In the genomic region with DNA sequence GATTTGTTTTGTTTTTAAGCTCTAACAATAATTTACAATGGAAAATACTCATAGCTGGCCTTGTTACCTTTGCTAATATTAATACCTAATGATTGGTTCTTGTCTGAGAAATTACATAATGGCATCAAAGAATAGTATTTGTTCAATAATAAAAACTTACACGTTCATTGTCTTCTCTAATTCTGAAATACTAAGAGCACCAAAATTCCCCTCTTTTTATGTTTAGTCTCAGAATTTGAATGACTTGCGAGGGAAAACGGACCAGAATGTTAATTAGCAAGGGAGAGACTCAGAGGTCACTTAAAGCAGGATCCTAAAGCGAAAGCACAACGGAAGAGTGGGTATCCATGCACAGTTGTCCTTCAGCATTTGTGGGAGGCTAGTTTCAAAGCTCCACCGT, we compare ENCODE assay signal across 19 mouse cellular contexts.
DNase-seq lines count a peak whose midpoint lies in the region; ATAC-seq and TF ChIP-seq lines count a peak whose summit lies in the region.
"Had no signal": no experiment of that assay in that cellular context is flagged by ENCODE, and none has a peak within 500 bp of the region (broad histone marks: within the 10 kb centered on the region; RNA-seq: fewer than 3 reads in every experiment).

No protein-coding gene starts in this region.

- H3K4me3 ChIP-seq in forebrain, embryonic 15.5 days = no peak overlapping the region
- H3K4me3 ChIP-seq in forebrain, postnatal 0 days (ENCODE audit: low read depth, low read length) = no peak overlapping the region
- no peak overlapping the region for H3K4me3 ChIP-seq in left cerebral cortex, adult 2 months
- peak overlapping the region in 2 of 3 experiments; percentile 17 to 19 for H3K4me3 ChIP-seq in CH12.LX (replicated peaks in 1 of 3; ENCODE audit: low read depth in 2 of 3, low read length in 2 of 3, poor library complexity in 1 of 3)
- H3K4me3 ChIP-seq: embryonic facial prominence, embryonic 10.5 days; embryonic facial prominence, embryonic 12.5 days; forebrain, embryonic 13.5 days had no signal

- dilution Hi-C loops in CH12.LX (cut with MboI; ENCODE audit: extremely low pct_ligation_motif_present, extremely low pct_unique_long_range_greater_than_20kb, low sequenced_read_pairs) = no loop called here

- no peak overlapping the region for H3K4me2 ChIP-seq in forebrain, embryonic 15.5 days (replicated peaks)
- no peak overlapping the region for H3K4me2 ChIP-seq in forebrain, postnatal 0 days (ENCODE audit: low read depth)
- peak overlapping the region; percentile 65 for H3K4me2 ChIP-seq in CH12.LX (ENCODE audit: insufficient read depth, low read depth, poor library complexity, severe bottlenecking)
- H3K4me2 ChIP-seq: embryonic facial prominence, embryonic 12.5 days; forebrain, embryonic 13.5 days had no signal

- no peak overlapping the region for H3K9ac ChIP-seq in forebrain, embryonic 15.5 days (replicated peaks)
- H3K9ac ChIP-seq in forebrain, postnatal 0 days = no peak overlapping the region
- peak overlapping the region; percentile 49 for H3K9ac ChIP-seq in CH12.LX (ENCODE audit: insufficient read depth, low read depth)
- H3K9ac ChIP-seq: embryonic facial prominence, embryonic 12.5 days; forebrain, embryonic 13.5 days had no signal

- no peak for DNase-seq in forebrain, postnatal 0 days
- DNase-seq in left cerebral cortex, adult 2 months (ENCODE audit: extremely low spot score in 1 of 2, low spot score in 2 of 2) = no peak
- DNase-seq in left cerebral cortex, postnatal 14 days (ENCODE audit: low spot score in 2 of 2) = no peak
- DNase-seq in CH12.LX (ENCODE audit: extremely low read depth) = peak; percentile 47
- DNase-seq: adrenal gland, adult 2 months; adrenal gland, postnatal 10 days; adrenal gland, postnatal 25 days; B cell, adult 2 months; cerebellum, adult 11 months; cerebellum, adult 2 months; cerebellum, adult 9-10 months; cerebellum, postnatal 10 days; cerebellum, postnatal 25 days had no signal

- in situ Hi-C loops in CH12.LX (cut with MboI; ENCODE audit: low pct_ligation_motif_present, low pct_unique_long_range_greater_than_20kb, low sequenced_read_pairs) = loop anchor here (5.0 kb wide), 1 partner anchor 64 kb away; no protein-coding TSS in a partner anchor

- no peaks in the 10 kb centered on the region for H3K79me2 ChIP-seq in CH12.LX (replicated peaks; ENCODE audit: control insufficient read depth, extremely low read depth, insufficient read depth, poor library complexity, severe bottlenecking)

- peak; percentile 57 for TF ChIP-seq EP300 in CH12.LX (IDR thresholded peaks at IDR 0.05; ENCODE audit: low read length)

- intact Hi-C loops in left cerebral cortex, adult 2 months (cut with DNase I) = no loop called here
- intact Hi-C loops in left cerebral cortex, postnatal 14 days (cut with DNase I) = no loop called here

- H3K27me3 ChIP-seq in forebrain, embryonic 15.5 days = no peaks in the 10 kb centered on the region
- no peaks in the 10 kb centered on the region for H3K27me3 ChIP-seq in forebrain, postnatal 0 days (ENCODE audit: insufficient read depth, low read length)
- H3K27me3 ChIP-seq in CH12.LX (replicated peaks) = no peaks in the 10 kb centered on the region
- H3K27me3 ChIP-seq: embryonic facial prominence, embryonic 12.5 days; forebrain, embryonic 13.5 days had no signal

- peaks cover 26% of the 10 kb centered on the region for H3K4me1 ChIP-seq in forebrain, embryonic 15.5 days
- no peaks in the 10 kb centered on the region for H3K4me1 ChIP-seq in forebrain, postnatal 0 days (ENCODE audit: insufficient read depth)
- H3K4me1 ChIP-seq in CH12.LX (ENCODE audit: control insufficient read depth in 1 of 2, insufficient read depth in 2 of 2) = peaks cover 16 to 61% of the 10 kb centered on the region in 2 experiments
- H3K4me1 ChIP-seq: embryonic facial prominence, embryonic 12.5 days had no signal

- peaks cover 20% of the 10 kb centered on the region for H3K36me3 ChIP-seq in forebrain, embryonic 15.5 days
- H3K36me3 ChIP-seq in forebrain, postnatal 0 days (ENCODE audit: insufficient read depth) = peaks cover 18% of the 10 kb centered on the region
- H3K36me3 ChIP-seq in CH12.LX (replicated peaks in 1 of 2; ENCODE audit: control insufficient read depth in 1 of 2, insufficient read depth in 1 of 2, low read length in 1 of 2) = no peaks in the 10 kb centered on the region
- H3K36me3 ChIP-seq: embryonic facial prominence, embryonic 10.5 days; embryonic facial prominence, embryonic 12.5 days had no signal

- no peak for TF ChIP-seq CTCF in forebrain, postnatal 0 days (IDR thresholded peaks at IDR 0.05; ENCODE audit: low read depth)
- no peak for TF ChIP-seq CTCF in left cerebral cortex, adult 2 months (IDR thresholded peaks at IDR 0.05)
- TF ChIP-seq CTCF in CH12.LX (conservative IDR thresholded peaks at IDR 0.05 in 1 of 2, IDR thresholded peaks at IDR 0.05 in 1 of 2; ENCODE audit: low read depth in 2 of 2, low read length in 2 of 2) = no peak

- no peaks in the 10 kb centered on the region for H3K9me3 ChIP-seq in forebrain, embryonic 15.5 days
- H3K9me3 ChIP-seq in forebrain, postnatal 0 days (ENCODE audit: low read length) = no peaks in the 10 kb centered on the region
- H3K9me3 ChIP-seq in CH12.LX (replicated peaks; ENCODE audit: low read length) = no peaks in the 10 kb centered on the region
- H3K9me3 ChIP-seq: embryonic facial prominence, embryonic 10.5 days; embryonic facial prominence, embryonic 12.5 days; forebrain, embryonic 13.5 days had no signal

- H3K27ac ChIP-seq in forebrain, embryonic 15.5 days (replicated peaks) = 0 out of 2 replicates have a peak overlapping the region, but pooled peaks have one; percentile 8
- no peak overlapping the region for H3K27ac ChIP-seq in forebrain, postnatal 0 days (ENCODE audit: low read depth, low read length)
- peak overlapping the region; percentile 22 for H3K27ac ChIP-seq in left cerebral cortex, adult 2 months
- peak overlapping the region; percentile 81; the same call in 1 of the 2 replicates for H3K27ac ChIP-seq in CH12.LX (ENCODE audit: insufficient read depth, low read depth)
- H3K27ac ChIP-seq: embryonic facial prominence, embryonic 10.5 days; embryonic facial prominence, embryonic 12.5 days; forebrain, embryonic 13.5 days had no signal

- ATAC-seq in forebrain, embryonic 15.5 days (replicated peaks) = no peak
- no peak for ATAC-seq in forebrain, postnatal 0 days
- ATAC-seq: CD4-positive, CD25-positive, alpha-beta regulatory T cell, adult 4 months; forebrain, embryonic 13.5 days; forebrain, embryonic 16.5 days had no signal

- TF ChIP-seq POLR2A in CH12.LX (IDR thresholded peaks at IDR 0.05; ENCODE audit: low read depth, low read length) = 0 out of 2 replicates have a peak, but pooled peaks have one; percentile 21

- no peak for TF ChIP-seq RAD21 in CH12.LX (IDR thresholded peaks at IDR 0.05; ENCODE audit: low read depth, low read length)

- 65% methylated on average over 6 of the region's 6 CpGs for WGBS in forebrain, embryonic 15.5 days
- 57% methylated on average over 6 of the region's 6 CpGs for WGBS in forebrain, postnatal 0 days

TF ChIP-seq in CH12.LX, 34 proteins besides CTCF, POLR2A, EP300 and RAD21:
- TF ChIP-seq BHLHE40 (IDR thresholded peaks at IDR 0.05; ENCODE audit: low read depth, low read length) (0 out of 2 replicates have a peak, but pooled peaks have one; percentile 18), SIN3A (IDR thresholded peaks at IDR 0.05; ENCODE audit: low read length) (0 out of 2 replicates have a peak, but pooled peaks have one; percentile 29), ELF1 (IDR thresholded peaks at IDR 0.05; ENCODE audit: low read depth, low read length) (no peak), ETS1 (conservative IDR thresholded peaks at IDR 0.05; ENCODE audit: low read depth, low read length) (peak; percentile 39; the same call in 1 of the 2 replicates), IRF4 (IDR thresholded peaks at IDR 0.05; ENCODE audit: low read depth, low read length) (peak; percentile 38), E2F4 (IDR thresholded peaks at IDR 0.05; ENCODE audit: insufficient replicate concordance, low read depth, low read length) (no peak), CHD2 (IDR thresholded peaks at IDR 0.05; ENCODE audit: low read length) (no peak), USF1 (IDR thresholded peaks at IDR 0.05; ENCODE audit: low read depth, low read length) (no peak), MYC (IDR thresholded peaks at IDR 0.05; ENCODE audit: low read depth, low read length) (peak; percentile 53; the same call in 1 of the 2 replicates), TBP (conservative IDR thresholded peaks at IDR 0.05; ENCODE audit: low read depth, low read length) (0 out of 2 replicates have a peak, but pooled peaks have one; percentile 14), PAX5 (IDR thresholded peaks at IDR 0.05; ENCODE audit: low read length) (no peak)

Comparison
In these comparisons a context has a peak if more than half of its experiments do, and no peak if none do; other contexts are left out.
1. H3K4me3 ChIP-seq: peak in CH12.LX (2 of 3); none in forebrain, embryonic 15.5 days (single experiment), forebrain, postnatal 0 days (single experiment) and left cerebral cortex, adult 2 months (single experiment).